Mouse (Mus musculus) ovary, adult 10 weeks (tissue): ENCODE results near the gene Trip6. TPM values are rescaled to one million over a fixed set of nuclear protein-coding genes. Genes with fewer than 3 reads are reported as not detected.

Experiments used
- polyA plus RNA-seq: library from polyadenylated mRNA; stranded (reverse); fragments of 350-450 nt; fragmentation: Illumina TruSeq; extraction: RNeasy Lipid Tissue Mini Kit (QIAGEN cat#74804); gene quantifications from one replicate; pipeline ENCODE4 v1.2.3, GENCODE M21; 2014

The Trip6 gene
- 0.20 TPM for polyA plus RNA-seq

GRCm38 (mm10) chr5:137314193-137315083 is at the start of gene Trip6:
Gene Trip6, minus strand, starts transcription at chr5:137314404.

GRCm38 (mm10) chr5:137349384-137350204 is 35.4 kb upstream of the Trip6 start, which contains the start of gene Ephb4:
Gene Ephb4, plus strand, starts transcription at chr5:137350109.

GRCm38 (mm10) chr5:137333512-137334174 is 19.4 kb upstream of the Trip6 start, which contains the start of gene Slc12a9:
Gene Slc12a9, minus strand, starts transcription at chr5:137333597.

DNA sequence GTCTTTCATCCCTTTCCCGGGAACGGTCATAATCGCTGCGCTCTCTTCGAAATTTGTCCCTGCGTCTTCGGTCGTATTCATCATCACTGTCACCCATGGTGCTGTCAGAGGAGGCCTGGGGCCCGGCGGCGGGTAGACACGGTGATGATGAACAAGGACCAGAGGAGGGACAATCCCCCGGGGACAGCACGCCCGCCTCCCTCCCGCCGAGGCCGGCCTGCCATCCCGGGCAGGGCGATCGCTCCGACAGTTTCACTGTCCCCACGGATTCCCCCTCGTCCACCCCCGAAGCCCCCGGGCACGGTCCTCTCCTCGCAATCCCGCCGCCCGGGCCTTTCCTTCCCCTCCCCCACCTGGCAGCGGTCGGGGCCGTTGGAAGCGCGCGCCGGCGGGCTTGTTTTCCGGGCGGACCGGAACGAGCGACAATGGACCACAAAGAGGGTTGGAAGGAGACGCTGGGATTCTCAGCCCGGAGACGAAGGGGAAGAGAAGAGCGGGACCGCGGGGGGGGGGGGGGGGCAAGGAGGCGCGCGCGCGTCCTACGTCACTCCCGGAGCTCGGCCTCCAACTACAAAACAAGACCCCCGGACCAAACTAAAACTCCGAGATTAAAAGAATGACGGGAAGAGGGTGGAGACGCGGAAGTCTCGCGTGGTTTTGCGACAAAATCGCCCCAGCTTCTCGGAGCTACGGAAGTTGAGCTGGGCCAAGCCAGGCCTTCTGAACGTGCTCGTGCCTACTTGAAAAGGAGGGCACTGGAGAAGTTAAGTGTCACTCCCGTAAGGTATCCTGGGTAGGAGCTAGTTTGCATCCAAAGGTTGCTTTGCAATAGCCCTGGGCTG is 6.9 kb downstream of the Trip6 start, which contains the start of gene Srrt:
Gene Srrt (minus strand): TSS at position 604 of the 842 bp plus-strand sequence.

DNA sequence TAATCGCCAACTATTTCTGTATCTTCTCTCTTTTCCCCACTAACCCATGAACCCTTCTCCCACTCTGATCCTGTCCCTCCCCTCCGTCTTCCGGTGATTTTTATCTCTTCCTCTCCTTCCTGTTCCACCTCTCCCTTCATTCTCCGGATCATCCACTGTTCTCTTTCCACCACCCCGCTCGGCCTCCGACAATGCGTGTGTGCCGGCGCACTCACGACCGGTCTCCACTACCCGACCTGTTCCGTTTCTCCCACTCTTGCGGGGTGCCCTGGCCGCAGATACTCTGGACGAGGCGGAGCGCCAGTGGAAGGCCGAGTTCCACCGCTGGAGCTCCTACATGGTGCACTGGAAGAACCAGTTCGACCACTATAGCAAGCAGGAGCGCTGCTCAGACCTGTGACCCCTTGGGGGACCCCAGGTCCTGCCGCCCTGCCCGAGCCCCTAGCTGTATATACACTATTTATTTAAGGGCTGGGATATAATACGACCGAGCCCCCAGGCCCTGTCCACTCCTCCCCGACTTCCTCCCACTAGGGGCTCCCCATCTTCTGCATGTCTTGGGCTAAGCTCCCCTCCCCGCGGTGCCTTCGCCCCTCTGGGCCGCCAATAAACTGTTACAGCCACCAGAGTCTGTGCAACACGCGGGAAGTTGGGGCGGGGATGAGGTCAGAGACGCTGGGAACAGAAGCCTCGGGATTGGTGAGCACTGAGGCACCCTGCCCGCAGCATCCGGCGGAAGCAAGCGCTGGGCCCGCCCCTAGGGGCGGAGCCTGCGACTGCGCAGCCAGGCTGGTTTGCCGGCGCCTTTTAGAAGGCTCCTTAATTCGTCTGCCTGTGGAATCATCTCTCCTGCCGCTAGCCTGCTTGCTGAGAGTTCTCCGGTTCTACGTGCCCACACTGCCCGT is 20.1 kb downstream of the Trip6 start, which contains the start of gene Ufsp1:
Gene Ufsp1 (plus strand): TSS at position 791 of the 905 bp plus-strand sequence.

GRCm38 (mm10) chr5:137287032-137287952 is 26.9 kb downstream of the Trip6 start, which contains the start of gene Ache:
Gene Ache, plus strand, starts transcription at chr5:137287519.

Other genes with a start within 250 kb of the Trip6 start
- 1.1 TPM for gene Serpine1, start 242.1 kb downstream of the Trip6 start, polyA plus RNA-seq
- 33.9 TPM for gene Trim56, start 198.2 kb downstream of the Trip6 start, polyA plus RNA-seq
- 0.34 TPM for gene Muc3, start 165.1 kb downstream of the Trip6 start, polyA plus RNA-seq
- gene Muc3a, start 102.0 kb downstream of the Trip6 start, polyA plus RNA-seq, result not detected
- not detected for gene Ache, start 26.9 kb downstream of the Trip6 start, polyA plus RNA-seq
- gene Ufsp1, start 19.8 kb downstream of the Trip6 start, polyA plus RNA-seq, result 2.2 TPM
- 26.4 TPM for gene Srrt, start 6.7 kb downstream of the Trip6 start, polyA plus RNA-seq
- gene Slc12a9, start 19.2 kb upstream of the Trip6 start, polyA plus RNA-seq, result not detected
- gene Ephb4, start 35.7 kb upstream of the Trip6 start, polyA plus RNA-seq, result 9.1 TPM
- not detected for gene Zan, start 162.7 kb upstream of the Trip6 start, polyA plus RNA-seq
- gene Pop7, start 188.1 kb upstream of the Trip6 start, polyA plus RNA-seq, result not detected
- gene Gigyf1, start 204.1 kb upstream of the Trip6 start, polyA plus RNA-seq, result 2.0 TPM
- gene Epo, start 218.8 kb upstream of the Trip6 start, polyA plus RNA-seq, result not detected
- gene Gnb2, start 219.1 kb upstream of the Trip6 start, polyA plus RNA-seq, result 0.46 TPM
- gene Actl6b, start 239.1 kb upstream of the Trip6 start, polyA plus RNA-seq, result not detected